Mouse (Mus musculus): Measurements from ENCODE around the gene Rell1. TPM values are rescaled to one million over a fixed set of nuclear protein-coding genes. Genes with fewer than 3 reads are reported as not detected.
A peak's percentile ranks its signal among the peaks of the same experiment; 100 is the strongest.

Gene Rell1
- 14.7 and 16.4 TPM in 2 replicates for polyA plus RNA-seq (2015; fragmentation: Nextera tagmentation; extraction: Ambion mirVana)

DNA sequence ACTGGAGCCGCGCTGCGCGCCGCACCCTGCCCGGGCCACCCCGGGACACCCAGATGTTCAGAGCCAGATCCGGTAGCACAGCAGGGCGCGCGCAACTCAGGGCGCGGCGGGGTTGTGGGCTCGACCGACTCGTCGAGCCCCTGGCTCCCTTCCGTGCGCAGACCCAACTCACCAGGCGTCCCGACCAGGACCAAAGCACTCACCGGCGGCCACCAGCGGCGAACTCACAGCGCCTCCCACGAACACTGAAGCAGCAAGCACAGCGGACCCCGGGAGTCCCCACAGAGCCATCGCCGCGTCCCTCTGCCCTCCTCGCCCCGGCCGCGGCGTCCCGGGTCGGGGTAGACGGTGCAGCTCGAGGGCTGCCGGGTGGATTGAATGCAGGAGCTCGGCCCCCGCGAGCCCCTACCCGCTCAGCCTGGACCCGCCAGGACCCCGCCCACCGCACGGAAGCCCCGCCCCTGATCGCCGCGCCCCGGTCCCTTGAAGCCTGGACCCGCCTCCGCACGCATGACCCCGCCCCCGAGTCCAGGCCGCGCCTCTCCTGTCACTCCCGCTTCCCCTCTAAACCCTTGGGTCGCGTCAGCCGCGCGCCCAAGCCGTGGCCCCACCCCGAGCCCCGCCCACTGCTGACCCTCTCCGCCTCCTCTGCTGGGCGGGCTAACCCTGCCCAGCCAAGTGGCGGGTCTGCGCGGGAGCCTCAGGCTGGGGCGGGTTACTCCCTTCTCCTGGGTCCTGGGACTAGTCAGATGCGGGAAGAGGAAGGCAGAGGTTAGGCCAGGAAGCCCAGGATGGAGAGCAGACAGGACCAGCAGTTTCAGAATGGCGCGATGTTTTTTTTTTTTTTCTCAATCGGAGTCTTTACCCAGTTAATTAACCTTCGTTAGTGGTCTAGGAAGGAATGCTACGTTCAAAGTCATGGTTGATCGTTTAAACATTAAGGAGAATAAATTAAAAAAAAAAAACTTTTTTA is at the start of gene Rell1:
Rell1 (minus strand) TSS at position 455 of the 973 bp plus-strand sequence.
- H3K4me2 ChIP-seq (ENCODE audit: low read depth, low read length) = peak within 1 kb of the TSS; percentile 79
- under 1% methylated on average over 80 of the region's 85 CpGs for WGBS
- peaks cover 28% of the 10 kb centered on the region for H3K4me1 ChIP-seq (ENCODE audit: control insufficient read depth, insufficient read depth, low read length)
- H3K27ac ChIP-seq (ENCODE audit: low read length) = peak within 1 kb of the TSS; percentile 79
- H3K4me3 ChIP-seq (ENCODE audit: low read length) = peak within 1 kb of the TSS; percentile 87
- no peaks in the 10 kb centered on the region for H3K36me3 ChIP-seq (ENCODE audit: control insufficient read depth, insufficient read depth, low read length)
- no peaks in the 10 kb centered on the region for H3K9me3 ChIP-seq (ENCODE audit: control insufficient read depth, low read length)
- ATAC-seq = peak; percentile 96
- H3K27me3 ChIP-seq (replicated peaks; ENCODE audit: control insufficient read depth, insufficient read depth, low read length) = no peaks in the 10 kb centered on the region
- H3K9ac ChIP-seq (ENCODE audit: low read depth, low read length) = peak within 1 kb of the TSS; percentile 87

DNA sequence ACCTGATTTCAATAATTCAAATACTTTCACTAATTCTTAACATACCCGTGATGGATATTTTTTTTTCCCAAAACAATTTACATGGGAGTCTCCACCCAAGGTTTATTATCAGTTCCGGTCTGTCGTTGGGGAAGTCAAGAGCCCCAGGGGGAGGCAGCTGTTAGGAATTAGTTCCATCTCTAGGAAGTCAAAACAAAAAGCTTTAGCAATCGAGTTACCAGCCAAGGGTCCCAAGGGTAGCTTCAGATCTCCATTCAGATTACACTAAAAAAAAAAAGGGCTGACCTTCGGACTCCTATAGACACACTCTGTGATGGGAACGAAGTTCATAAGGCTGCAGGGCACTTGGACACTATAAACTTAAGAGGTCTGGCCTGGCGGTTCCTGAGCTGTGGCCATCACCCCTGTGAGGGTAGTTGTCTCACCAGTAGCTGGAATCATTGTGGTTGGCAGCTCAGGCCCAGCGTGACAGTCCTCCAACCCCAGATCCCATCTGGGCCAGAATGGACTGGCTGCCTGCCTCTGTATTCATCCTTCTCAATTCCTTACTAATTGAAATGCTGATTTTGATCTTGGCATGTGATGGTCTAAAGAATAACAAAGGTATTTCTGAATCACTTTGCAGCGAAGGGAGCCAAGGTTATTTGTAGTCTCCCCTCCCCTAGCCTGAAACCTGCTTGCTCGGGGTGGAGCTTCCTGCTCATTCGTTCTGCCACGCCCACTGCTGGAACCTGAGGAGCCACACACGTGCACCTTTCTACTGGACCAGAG is 44.1 kb upstream of the Rell1 start:
- ATAC-seq = no peak
- no peak overlapping the region for H3K4me2 ChIP-seq (ENCODE audit: low read depth, low read length)

GRCm38 (mm10) chr5:64006548-64006947 is 37.9 kb upstream of the Rell1 start:
- H3K4me2 ChIP-seq (ENCODE audit: low read depth, low read length) = no peak overlapping the region
- no peaks in the 10 kb centered on the region for H3K36me3 ChIP-seq (ENCODE audit: control insufficient read depth, insufficient read depth, low read length)
- no peak overlapping the region for H3K4me3 ChIP-seq (ENCODE audit: low read length)
- WGBS = 80% methylated on average over 4 of the region's 4 CpGs
- no peak for ATAC-seq
- no peaks in the 10 kb centered on the region for H3K9me3 ChIP-seq (ENCODE audit: control insufficient read depth, low read length)
- H3K9ac ChIP-seq (ENCODE audit: low read depth, low read length) = no peak overlapping the region
- H3K4me1 ChIP-seq (ENCODE audit: control insufficient read depth, insufficient read depth, low read length) = no peaks in the 10 kb centered on the region
- no peak overlapping the region for H3K27ac ChIP-seq (ENCODE audit: low read length)
- no peaks in the 10 kb centered on the region for H3K27me3 ChIP-seq (replicated peaks; ENCODE audit: control insufficient read depth, insufficient read depth, low read length)

More for the DNA sequence above, 44.1 kb upstream of the Rell1 start:
- no peaks in the 10 kb centered on the region for H3K36me3 ChIP-seq (ENCODE audit: control insufficient read depth, insufficient read depth, low read length)
- 80% methylated on average over 12 of the region's 13 CpGs for whole genome bisulfite sequencing
- H3K27ac ChIP-seq (ENCODE audit: low read length) = no peak overlapping the region
- H3K4me3 ChIP-seq (ENCODE audit: low read length) = no peak overlapping the region
- no peaks in the 10 kb centered on the region for H3K27me3 ChIP-seq (replicated peaks; ENCODE audit: control insufficient read depth, insufficient read depth, low read length)
- no peaks in the 10 kb centered on the region for H3K9me3 ChIP-seq (ENCODE audit: control insufficient read depth, low read length)
- no peak overlapping the region for H3K9ac ChIP-seq (ENCODE audit: low read depth, low read length)
- no peaks in the 10 kb centered on the region for H3K4me1 ChIP-seq (ENCODE audit: control insufficient read depth, insufficient read depth, low read length)

DNA sequence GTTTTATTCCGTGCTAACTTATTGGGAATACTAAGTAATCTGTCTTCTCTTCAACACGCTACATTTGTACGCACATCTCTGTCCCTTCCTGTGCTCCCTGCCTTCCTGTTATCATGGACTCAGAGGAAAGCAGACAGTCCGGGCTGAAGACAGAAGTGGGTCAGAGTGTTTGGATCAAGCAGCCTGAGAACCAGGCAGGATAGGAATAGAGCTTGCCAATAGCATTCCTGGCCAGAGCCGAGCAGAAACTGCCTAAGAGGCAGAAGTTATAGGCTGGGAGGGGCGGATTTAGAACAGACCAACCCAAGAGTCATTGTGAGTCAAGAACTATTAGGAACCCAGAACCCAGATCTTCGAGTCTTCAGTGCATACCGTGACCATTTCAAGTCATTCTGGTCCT is 34.6 kb upstream of the Rell1 start:
- no peaks in the 10 kb centered on the region for H3K9me3 ChIP-seq (ENCODE audit: control insufficient read depth, low read length)
- 88% methylated on average over 8 of the region's 8 CpGs for WGBS
- ATAC-seq = no peak

GRCm38 (mm10) chr5:63993865-63994264 is 25.2 kb upstream of the Rell1 start:
- WGBS = 64% methylated on average over 3 of the region's 3 CpGs

More for the DNA sequence above, 34.6 kb upstream of the Rell1 start:
- Histone ChIP-seq H3K9ac (ENCODE audit: low read depth, low read length) (no peak overlapping the region), H3K4me2 (ENCODE audit: low read depth, low read length) (no peak overlapping the region), H3K36me3 (ENCODE audit: control insufficient read depth, insufficient read depth, low read length) (no peaks in the 10 kb centered on the region), H3K4me3 (ENCODE audit: low read length) (no peak overlapping the region), H3K4me1 (ENCODE audit: control insufficient read depth, insufficient read depth, low read length) (no peaks in the 10 kb centered on the region), H3K27me3 (replicated peaks; ENCODE audit: control insufficient read depth, insufficient read depth, low read length) (no peaks in the 10 kb centered on the region), H3K27ac (ENCODE audit: low read length) (no peak overlapping the region)

DNA sequence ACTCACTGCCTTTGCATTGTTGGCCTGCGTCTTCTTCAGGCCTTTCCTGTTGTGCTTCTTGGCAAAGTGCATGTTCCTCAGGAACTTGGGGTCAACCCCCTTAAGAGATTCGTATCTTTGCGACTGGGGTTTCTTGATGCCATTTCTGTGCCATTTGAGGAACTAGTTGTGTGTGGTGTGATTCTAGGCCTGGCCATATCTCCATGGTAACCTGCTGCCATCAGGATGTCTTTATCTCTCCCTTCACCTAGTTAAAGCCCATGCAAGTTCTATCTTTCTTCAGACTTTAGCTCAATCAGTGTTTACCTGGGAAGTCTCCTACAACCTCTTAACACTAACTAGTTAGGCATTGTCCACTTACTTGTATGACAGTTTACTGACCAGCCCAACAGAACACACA is 22.0 kb upstream of the Rell1 start:
- Histone ChIP-seq H3K9me3 (ENCODE audit: control insufficient read depth, low read length) (no peaks in the 10 kb centered on the region), H3K9ac (ENCODE audit: low read depth, low read length) (no peak overlapping the region), H3K4me3 (ENCODE audit: low read length) (no peak overlapping the region), H3K4me1 (ENCODE audit: control insufficient read depth, insufficient read depth, low read length) (no peaks in the 10 kb centered on the region), H3K4me2 (ENCODE audit: low read depth, low read length) (no peak overlapping the region), H3K27me3 (replicated peaks; ENCODE audit: control insufficient read depth, insufficient read depth, low read length) (no peaks in the 10 kb centered on the region), H3K36me3 (ENCODE audit: control insufficient read depth, insufficient read depth, low read length) (no peaks in the 10 kb centered on the region), H3K27ac (ENCODE audit: low read length) (no peak overlapping the region)
- no peak for ATAC-seq
- 82% methylated on average over 3 of the region's 3 CpGs for WGBS

More at GRCm38 (mm10) chr5:63993865-63994264, 25.2 kb upstream of the Rell1 start:
- ATAC-seq = no peak
- H3K4me2 ChIP-seq (ENCODE audit: low read depth, low read length) = no peak overlapping the region
- no peaks in the 10 kb centered on the region for H3K9me3 ChIP-seq (ENCODE audit: control insufficient read depth, low read length)
- H3K27me3 ChIP-seq (replicated peaks; ENCODE audit: control insufficient read depth, insufficient read depth, low read length) = no peaks in the 10 kb centered on the region
- H3K27ac ChIP-seq (ENCODE audit: low read length) = no peak overlapping the region
- no peaks in the 10 kb centered on the region for H3K4me1 ChIP-seq (ENCODE audit: control insufficient read depth, insufficient read depth, low read length)
- no peak overlapping the region for H3K4me3 ChIP-seq (ENCODE audit: low read length)
- no peak overlapping the region for H3K9ac ChIP-seq (ENCODE audit: low read depth, low read length)
- no peaks in the 10 kb centered on the region for H3K36me3 ChIP-seq (ENCODE audit: control insufficient read depth, insufficient read depth, low read length)

GRCm38 (mm10) chr5:63986337-63986736 is 17.6 kb upstream of the Rell1 start:
- Histone ChIP-seq H3K36me3 (ENCODE audit: control insufficient read depth, insufficient read depth, low read length) (no peaks in the 10 kb centered on the region), H3K4me2 (ENCODE audit: low read depth, low read length) (no peak overlapping the region), H3K27ac (ENCODE audit: low read length) (no peak overlapping the region), H3K27me3 (replicated peaks; ENCODE audit: control insufficient read depth, insufficient read depth, low read length) (no peaks in the 10 kb centered on the region), H3K9ac (ENCODE audit: low read depth, low read length) (no peak overlapping the region), H3K4me3 (ENCODE audit: low read length) (no peak overlapping the region), H3K9me3 (ENCODE audit: control insufficient read depth, low read length) (no peaks in the 10 kb centered on the region), H3K4me1 (ENCODE audit: control insufficient read depth, insufficient read depth, low read length) (no peaks in the 10 kb centered on the region)
- 62% methylated on average over 6 of the region's 6 CpGs for WGBS
- ATAC-seq = no peak

DNA sequence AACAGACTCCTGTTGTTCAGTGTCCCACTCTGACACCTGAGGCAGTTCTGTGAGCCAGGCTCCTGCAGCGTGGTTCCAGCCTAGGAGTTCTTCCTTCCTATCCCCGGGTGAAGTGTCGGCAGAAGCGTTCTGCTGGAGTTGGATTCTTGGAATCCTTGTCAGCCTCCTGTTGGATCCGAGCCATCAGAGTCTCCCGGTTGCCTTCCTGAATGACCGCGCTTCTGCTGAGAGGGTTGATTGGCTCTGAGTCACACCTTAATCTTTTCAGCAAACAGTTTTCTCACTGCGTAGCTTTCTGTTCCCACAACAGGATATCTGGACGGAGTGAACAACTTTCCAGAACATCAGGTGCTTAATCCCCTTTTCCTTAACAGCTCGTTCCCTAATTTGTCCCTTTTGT is 13.6 kb upstream of the Rell1 start:
- 38% methylated on average over 11 of the region's 11 CpGs for WGBS
- Histone ChIP-seq H3K36me3 (ENCODE audit: control insufficient read depth, insufficient read depth, low read length) (no peaks in the 10 kb centered on the region), H3K27ac (ENCODE audit: low read length) (no peak overlapping the region), H3K9me3 (ENCODE audit: control insufficient read depth, low read length) (no peaks in the 10 kb centered on the region), H3K4me3 (ENCODE audit: low read length) (no peak overlapping the region), H3K4me1 (ENCODE audit: control insufficient read depth, insufficient read depth, low read length) (no peaks in the 10 kb centered on the region), H3K9ac (ENCODE audit: low read depth, low read length) (no peak overlapping the region), H3K4me2 (ENCODE audit: low read depth, low read length) (no peak overlapping the region), H3K27me3 (replicated peaks; ENCODE audit: control insufficient read depth, insufficient read depth, low read length) (no peaks in the 10 kb centered on the region)
- no peak for ATAC-seq

DNA sequence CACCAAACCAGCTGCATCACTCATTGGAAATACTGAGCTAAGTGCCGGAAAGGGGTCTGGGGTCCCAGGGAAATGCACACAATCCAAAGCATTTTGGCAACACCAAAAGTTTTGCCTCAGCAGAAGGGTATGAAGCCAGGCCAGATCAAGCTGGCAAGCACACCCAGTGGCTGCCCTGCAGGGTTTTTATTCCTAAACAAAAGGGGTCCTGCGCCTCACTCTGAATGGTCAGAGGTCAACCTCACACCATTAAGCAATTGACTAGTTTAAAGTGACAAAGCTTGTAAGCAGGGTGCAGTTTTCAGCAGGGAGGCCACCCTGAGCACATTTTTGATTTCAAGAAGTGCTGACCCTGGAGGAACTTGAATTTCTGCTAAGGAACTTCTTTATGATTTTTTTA is 2.3 kb upstream of the Rell1 start:
- WGBS = 79% methylated on average over 2 of the region's 2 CpGs

More for the DNA sequence above, 2.3 kb upstream of the Rell1 start:
- peaks cover 29% of the 10 kb centered on the region for H3K4me1 ChIP-seq (ENCODE audit: control insufficient read depth, insufficient read depth, low read length)
- no peak for ATAC-seq
- no peaks in the 10 kb centered on the region for H3K9me3 ChIP-seq (ENCODE audit: control insufficient read depth, low read length)
- no peak overlapping the region for H3K4me3 ChIP-seq (ENCODE audit: low read length)
- H3K27me3 ChIP-seq (replicated peaks; ENCODE audit: control insufficient read depth, insufficient read depth, low read length) = no peaks in the 10 kb centered on the region
- H3K27ac ChIP-seq (ENCODE audit: low read length) = no peak overlapping the region
- H3K36me3 ChIP-seq (ENCODE audit: control insufficient read depth, insufficient read depth, low read length) = no peaks in the 10 kb centered on the region
- no peak overlapping the region for H3K9ac ChIP-seq (ENCODE audit: low read depth, low read length)
- no peak overlapping the region for H3K4me2 ChIP-seq (ENCODE audit: low read depth, low read length)
